Mouse (Mus musculus): ENCODE data around the gene Ube2e3. TPM values are rescaled to one million over a fixed set of nuclear protein-coding genes. Genes with fewer than 3 reads are reported as not detected.

The Ube2e3 gene
- polyA plus RNA-seq (2014; fragmentation: Illumina TruSeq; extraction: RNeasy Lipid Tissue Mini Kit (QIAGEN cat#74804)), result 197 TPM

DNA sequence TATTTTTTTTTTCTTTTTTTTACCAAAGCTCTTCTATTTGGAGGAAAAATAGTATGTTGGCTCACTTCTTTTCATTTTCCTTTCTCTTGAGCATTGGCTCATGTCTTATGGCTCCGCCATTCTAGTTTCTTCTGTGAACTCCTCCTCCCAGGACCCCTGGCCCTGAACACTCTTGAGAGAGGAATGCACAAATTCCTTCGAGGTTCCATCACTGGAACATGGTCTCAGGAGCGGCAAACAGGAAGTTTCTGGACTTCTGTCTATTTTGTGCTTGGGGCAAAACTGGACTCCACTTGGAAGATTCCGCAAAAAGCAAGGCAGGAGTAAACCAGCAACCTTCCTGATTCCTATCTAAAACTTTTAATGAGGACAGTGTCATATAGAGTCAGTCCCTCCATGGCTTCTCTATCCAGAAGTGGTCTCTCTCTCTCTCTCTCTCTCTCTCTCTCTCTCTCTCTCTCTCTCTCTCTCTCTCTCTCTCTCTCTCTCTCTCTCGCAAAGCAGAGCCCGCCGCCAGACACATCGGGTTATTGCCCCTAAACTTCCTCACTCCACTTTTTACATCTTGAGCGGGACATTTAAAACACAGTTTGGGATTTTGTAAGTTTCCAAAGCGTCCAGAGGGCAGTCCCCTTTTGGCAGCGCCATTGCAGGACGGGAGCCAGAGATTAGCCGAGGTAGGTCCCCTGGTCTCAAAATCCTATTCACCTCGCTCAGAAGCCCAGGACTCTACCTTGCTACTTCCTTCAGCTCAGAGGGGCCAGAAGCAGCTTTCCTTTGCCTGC, at the start of gene Ube2e3:
Gene Ube2e3, plus strand, starts transcription at position 399 of the 785 bp plus-strand sequence.

Measured in ovary, adult 10 weeks (tissue).